Mouse (Mus musculus): ENCODE data around the gene Hsd11b1. TPM values are rescaled to one million over a fixed set of nuclear protein-coding genes. Genes with fewer than 3 reads are reported as not detected.

Hsd11b1 gene
- polyA plus RNA-seq, 1 experiment from 2014 or later, result 1.1 TPM

GRCm38 (mm10) chr1:193252616-193253015, 11.3 kb downstream of the Hsd11b1 start:
- Histone ChIP-seq H3K4me2 (ENCODE audit: low read length) (no peak overlapping the region), H3K9ac (replicated peaks; ENCODE audit: low read depth, low read length) (no peak overlapping the region), H3K27ac (ENCODE audit: low read length) (no peak overlapping the region), H3K4me1 (replicated peaks; ENCODE audit: control insufficient read depth, insufficient read depth, low read length) (peaks cover 5% of the 10 kb centered on the region; the same call in 1 of the 2 replicates), H3K36me3 (ENCODE audit: control insufficient read depth, insufficient read depth) (no peaks in the 10 kb centered on the region), H3K4me3 (replicated peaks; ENCODE audit: low read length) (no peak overlapping the region), H3K27me3 (replicated peaks; ENCODE audit: control insufficient read depth, insufficient read depth, low read length) (no peaks in the 10 kb centered on the region), H3K9me3 (ENCODE audit: control insufficient read depth, low read length) (no peaks in the 10 kb centered on the region)
- ATAC-seq, result no peak
- WGBS, result 58% methylated on average over 5 of the region's 5 CpGs

GRCm38 (mm10) chr1:193251386-193251785, 12.5 kb downstream of the Hsd11b1 start:
- ATAC-seq, result no peak
- H3K4me2 ChIP-seq (ENCODE audit: low read length), result no peak overlapping the region
- WGBS, result 88% methylated on average over 7 of the region's 7 CpGs

GRCm38 (mm10) chr1:193250026-193250425, 13.8 kb downstream of the Hsd11b1 start:
- no peak for ATAC-seq
- WGBS, result 72% methylated on average over 2 of the region's 2 CpGs

More at GRCm38 (mm10) chr1:193251386-193251785, 12.5 kb downstream of the Hsd11b1 start:
- Histone ChIP-seq H3K4me1 (replicated peaks; ENCODE audit: control insufficient read depth, insufficient read depth, low read length) (0 out of 2 replicates have a peak, but pooled peaks cover 2% of the 10 kb centered on the region), H3K27me3 (replicated peaks; ENCODE audit: control insufficient read depth, insufficient read depth, low read length) (no peaks in the 10 kb centered on the region), H3K9ac (replicated peaks; ENCODE audit: low read depth, low read length) (no peak overlapping the region), H3K4me3 (replicated peaks; ENCODE audit: low read length) (no peak overlapping the region), H3K9me3 (ENCODE audit: control insufficient read depth, low read length) (no peaks in the 10 kb centered on the region), H3K27ac (ENCODE audit: low read length) (no peak overlapping the region), H3K36me3 (ENCODE audit: control insufficient read depth, insufficient read depth) (no peaks in the 10 kb centered on the region)

GRCm38 (mm10) chr1:193244235-193244634, 19.6 kb downstream of the Hsd11b1 start:
- Histone ChIP-seq H3K36me3 (ENCODE audit: control insufficient read depth, insufficient read depth) (no peaks in the 10 kb centered on the region), H3K4me3 (replicated peaks; ENCODE audit: low read length) (no peak overlapping the region), H3K9me3 (ENCODE audit: control insufficient read depth, low read length) (no peaks in the 10 kb centered on the region), H3K4me1 (replicated peaks; ENCODE audit: control insufficient read depth, insufficient read depth, low read length) (peaks cover 12% of the 10 kb centered on the region), H3K4me2 (ENCODE audit: low read length) (no peak overlapping the region), H3K27me3 (replicated peaks; ENCODE audit: control insufficient read depth, insufficient read depth, low read length) (no peaks in the 10 kb centered on the region), H3K9ac (replicated peaks; ENCODE audit: low read depth, low read length) (no peak overlapping the region), H3K27ac (ENCODE audit: low read length) (peak overlapping the region; percentile 53; the same call in 1 of the 2 replicates)
- peak; percentile 65 for ATAC-seq
- WGBS, result 66% methylated on average over 6 of the region's 6 CpGs

More at GRCm38 (mm10) chr1:193250026-193250425, 13.8 kb downstream of the Hsd11b1 start:
- no peaks in the 10 kb centered on the region for H3K9me3 ChIP-seq (ENCODE audit: control insufficient read depth, low read length)
- no peaks in the 10 kb centered on the region for H3K4me1 ChIP-seq (replicated peaks; ENCODE audit: control insufficient read depth, insufficient read depth, low read length)
- no peak overlapping the region for H3K27ac ChIP-seq (ENCODE audit: low read length)
- no peaks in the 10 kb centered on the region for H3K36me3 ChIP-seq (ENCODE audit: control insufficient read depth, insufficient read depth)
- no peak overlapping the region for H3K9ac ChIP-seq (replicated peaks; ENCODE audit: low read depth, low read length)
- no peak overlapping the region for H3K4me3 ChIP-seq (replicated peaks; ENCODE audit: low read length)
- no peaks in the 10 kb centered on the region for H3K27me3 ChIP-seq (replicated peaks; ENCODE audit: control insufficient read depth, insufficient read depth, low read length)
- no peak overlapping the region for H3K4me2 ChIP-seq (ENCODE audit: low read length)

GRCm38 (mm10) chr1:193243571-193244193, 20.2 kb downstream of the Hsd11b1 start:
- Histone ChIP-seq H3K27ac (ENCODE audit: low read length) (peak overlapping the region; percentile 60; the same call in 1 of the 2 replicates), H3K4me2 (ENCODE audit: low read length) (no peak overlapping the region), H3K27me3 (replicated peaks; ENCODE audit: control insufficient read depth, insufficient read depth, low read length) (no peaks in the 10 kb centered on the region), H3K4me1 (replicated peaks; ENCODE audit: control insufficient read depth, insufficient read depth, low read length) (peaks cover 12% of the 10 kb centered on the region), H3K9me3 (ENCODE audit: control insufficient read depth, low read length) (no peaks in the 10 kb centered on the region), H3K36me3 (ENCODE audit: control insufficient read depth, insufficient read depth) (no peaks in the 10 kb centered on the region), H3K9ac (replicated peaks; ENCODE audit: low read depth, low read length) (no peak overlapping the region), H3K4me3 (replicated peaks; ENCODE audit: low read length) (no peak overlapping the region)
- WGBS, result 56% methylated on average over 10 of the region's 10 CpGs
- ATAC-seq, result peak; percentile 68

GRCm38 (mm10) chr1:193242863-193243262, 21.0 kb downstream of the Hsd11b1 start:
- Histone ChIP-seq H3K9ac (replicated peaks; ENCODE audit: low read depth, low read length) (no peak overlapping the region), H3K9me3 (ENCODE audit: control insufficient read depth, low read length) (no peaks in the 10 kb centered on the region), H3K27me3 (replicated peaks; ENCODE audit: control insufficient read depth, insufficient read depth, low read length) (no peaks in the 10 kb centered on the region), H3K4me1 (replicated peaks; ENCODE audit: control insufficient read depth, insufficient read depth, low read length) (peaks cover 12% of the 10 kb centered on the region), H3K36me3 (ENCODE audit: control insufficient read depth, insufficient read depth) (no peaks in the 10 kb centered on the region), H3K4me2 (ENCODE audit: low read length) (no peak overlapping the region), H3K4me3 (replicated peaks; ENCODE audit: low read length) (no peak overlapping the region), H3K27ac (ENCODE audit: low read length) (0 out of 2 replicates have a peak overlapping the region, but pooled peaks have one; percentile 4)
- WGBS, result 43% methylated on average over 4 of the region's 4 CpGs
- ATAC-seq, result no peak

GRCm38 (mm10) chr1:193242238-193242637, 21.6 kb downstream of the Hsd11b1 start:
- no peaks in the 10 kb centered on the region for H3K9me3 ChIP-seq (ENCODE audit: control insufficient read depth, low read length)
- H3K4me2 ChIP-seq (ENCODE audit: low read length), result no peak overlapping the region
- peak; percentile 65 for ATAC-seq
- H3K36me3 ChIP-seq (ENCODE audit: control insufficient read depth, insufficient read depth), result no peaks in the 10 kb centered on the region
- H3K27ac ChIP-seq (ENCODE audit: low read length), result no peak overlapping the region
- peaks cover 12% of the 10 kb centered on the region for H3K4me1 ChIP-seq (replicated peaks; ENCODE audit: control insufficient read depth, insufficient read depth, low read length)
- H3K9ac ChIP-seq (replicated peaks; ENCODE audit: low read depth, low read length), result no peak overlapping the region
- 50% methylated on average over 8 of the region's 8 CpGs for WGBS
- H3K27me3 ChIP-seq (replicated peaks; ENCODE audit: control insufficient read depth, insufficient read depth, low read length), result no peaks in the 10 kb centered on the region
- no peak overlapping the region for H3K4me3 ChIP-seq (replicated peaks; ENCODE audit: low read length)

- no peaks in the 10 kb centered on the region for H3K9me3 ChIP-seq (ENCODE audit: control insufficient read depth, low read length)
- no peak overlapping the region for H3K27ac ChIP-seq (ENCODE audit: low read length)
- no peaks in the 10 kb centered on the region for H3K27me3 ChIP-seq (replicated peaks; ENCODE audit: control insufficient read depth, insufficient read depth, low read length)
- no peak overlapping the region for H3K4me2 ChIP-seq (ENCODE audit: low read length)
- peaks cover 12% of the 10 kb centered on the region for H3K4me1 ChIP-seq (replicated peaks; ENCODE audit: control insufficient read depth, insufficient read depth, low read length)
- WGBS, result 95% methylated on average over 4 of the region's 4 CpGs
- no peak overlapping the region for H3K9ac ChIP-seq (replicated peaks; ENCODE audit: low read depth, low read length)
- no peaks in the 10 kb centered on the region for H3K36me3 ChIP-seq (ENCODE audit: control insufficient read depth, insufficient read depth)
- no peak overlapping the region for H3K4me3 ChIP-seq (replicated peaks; ENCODE audit: low read length)
- ATAC-seq, result no peak
These were observed 22.4 kb downstream of the Hsd11b1 start for GRCm38 (mm10) chr1:193241436-193241835.

GRCm38 (mm10) chr1:193238426-193238825, 25.4 kb downstream of the Hsd11b1 start:
- Histone ChIP-seq H3K27ac (ENCODE audit: low read length) (no peak overlapping the region), H3K27me3 (replicated peaks; ENCODE audit: control insufficient read depth, insufficient read depth, low read length) (no peaks in the 10 kb centered on the region), H3K9ac (replicated peaks; ENCODE audit: low read depth, low read length) (no peak overlapping the region), H3K4me2 (ENCODE audit: low read length) (no peak overlapping the region), H3K9me3 (ENCODE audit: control insufficient read depth, low read length) (no peaks in the 10 kb centered on the region), H3K4me1 (replicated peaks; ENCODE audit: control insufficient read depth, insufficient read depth, low read length) (peaks cover 12% of the 10 kb centered on the region), H3K36me3 (ENCODE audit: control insufficient read depth, insufficient read depth) (no peaks in the 10 kb centered on the region), H3K4me3 (replicated peaks; ENCODE audit: low read length) (no peak overlapping the region)
- WGBS, result 56% methylated on average over 4 of the region's 4 CpGs
- peak; percentile 47; the same call in 1 of the 2 replicates for ATAC-seq
